Mouse (Mus musculus): ENCODE data around the gene Ufsp2. TPM values are rescaled to one million over a fixed set of nuclear protein-coding genes. Genes with fewer than 3 reads are reported as not detected.

Gene Ufsp2
- 24.3 and 26.1 TPM in 2 replicates for total RNA-seq (2023)

GRCm38 (mm10) chr8:45975126-45975836, at the start of gene Ufsp2, which contains the start of gene 1700029J07Rik:
Gene Ufsp2 (plus strand): TSS chr8:45975528.
Gene 1700029J07Rik (minus strand): TSS chr8:45975252.

DNA sequence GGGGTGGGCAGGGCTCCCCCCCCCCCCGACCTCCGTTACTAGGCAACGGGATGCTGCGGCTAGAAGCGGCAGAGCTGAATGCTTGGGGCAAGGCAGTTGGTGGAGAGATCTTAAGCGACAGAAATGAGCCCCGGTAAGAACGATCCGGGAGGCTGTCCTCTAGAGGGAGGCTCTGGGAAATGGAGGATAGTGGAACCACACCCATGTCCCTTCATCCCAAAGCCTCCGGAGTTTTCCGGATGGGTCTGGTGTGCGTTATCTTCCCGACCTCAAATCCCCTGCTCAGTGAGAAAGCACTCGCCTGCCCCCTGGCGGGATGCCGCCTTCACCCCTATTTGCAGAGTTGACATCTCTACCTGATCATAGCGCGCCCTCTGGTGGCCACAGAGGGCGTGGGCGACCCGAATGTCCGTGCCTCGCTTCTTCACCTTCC, 40.7 kb upstream of the Ufsp2 start, which contains the start of gene Ccdc110:
Gene Ccdc110 (plus strand): TSS at position 38 of the 433 bp plus-strand sequence.

GRCm38 (mm10) chr8:45999138-45999783, 23.9 kb downstream of the Ufsp2 start, which contains the start of gene Lrp2bp:
Gene Lrp2bp (plus strand): TSS chr8:45999303.

DNA sequence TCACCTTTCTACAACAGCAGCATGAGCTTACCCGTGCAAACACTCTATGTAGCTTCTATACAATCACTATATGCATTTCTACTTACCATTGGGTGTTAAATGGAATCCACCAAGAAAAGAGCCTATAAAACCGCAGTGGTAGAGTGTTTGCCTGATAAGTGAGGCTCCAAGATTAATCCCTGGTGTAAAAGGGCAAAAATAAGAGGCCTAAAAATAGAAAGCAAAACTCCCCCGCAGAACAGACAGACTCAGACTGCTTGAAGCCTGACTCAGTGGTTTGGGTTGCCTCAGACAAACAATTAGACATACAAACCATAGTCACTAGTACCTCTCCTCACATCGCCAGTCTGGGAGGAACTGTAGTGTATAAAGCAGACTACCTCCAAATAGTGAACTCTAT, 30.3 kb downstream of the Ufsp2 start, which contains the start of gene Ankrd37:
Gene Ankrd37 (minus strand): TSS at position 112 of the 400 bp plus-strand sequence.

Other genes with a start within 250 kb of the Ufsp2 start
- not detected in 2 replicates for gene Pdlim3, start 90.1 kb upstream of the Ufsp2 start, total RNA-seq (2023)
- not detected in 2 replicates for gene Ccdc110, start 40.9 kb upstream of the Ufsp2 start, total RNA-seq (2023)
- gene 1700029J07Rik, start 276 bp upstream of the Ufsp2 start, total RNA-seq (2023) = not detected in 2 replicates
- gene Lrp2bp, start 23.8 kb downstream of the Ufsp2 start, total RNA-seq (2023) = not detected in 2 replicates
- gene Ankrd37, start 30.2 kb downstream of the Ufsp2 start, total RNA-seq (2023) = 1.0 and 1.3 TPM in 2 replicates
- gene Cfap97, start 176.2 kb downstream of the Ufsp2 start, total RNA-seq (2023) = 6.0 and 6.6 TPM in 2 replicates
- 5.6 and 5.8 TPM in 2 replicates for gene Snx25, start 176.6 kb downstream of the Ufsp2 start, total RNA-seq (2023)
- gene Slc25a4, start 235.8 kb downstream of the Ufsp2 start, total RNA-seq (2023) = 14.7 and 18.9 TPM in 2 replicates

Data from neutrophil, adult 65 days (primary cell).